Mouse (Mus musculus) midbrain, embryonic 11.5 days (tissue): ENCODE measurements around the gene Kif2c. TPM values are rescaled to one million over a fixed set of nuclear protein-coding genes. Genes with fewer than 3 reads are reported as not detected.

ENCODE experiments used
- ATAC-seq: fragments of 200-750 bp; cut with Nextera tagmentation; 2 replicates; pipeline ENCODE4 v1.8.0; 2017; ENCODE audit warnings: moderate TSS enrichment, moderate library complexity; ENCODE audit not compliant: low FRiP score
- DNase-seq: peaks from one replicate; pipeline ENCODE4 v3.0.0; 2015; ENCODE audit warnings: low spot score; ENCODE audit errors: missing footprints
- H3K27ac ChIP-seq: fragments of 300-500 bp; sonication (generic); 2 replicates; pipeline ENCODE4 v1.5.1; 2014; ENCODE audit warnings: low read depth, low read length
- H3K27me3 ChIP-seq: fragments of 300-500 bp; sonication (generic); 2 replicates; pipeline ENCODE4 v1.6.1; 2014; ENCODE audit warnings: mild to moderate bottlenecking, low read length, moderate library complexity, mixed read lengths; ENCODE audit not compliant: control insufficient read depth, insufficient read depth
- H3K36me3 ChIP-seq: fragments of 300-500 bp; sonication (generic); 2 replicates; pipeline ENCODE4 v1.6.1; 2014; ENCODE audit warnings: mild to moderate bottlenecking, low read length, moderate library complexity, mixed read lengths; ENCODE audit not compliant: control insufficient read depth, insufficient read depth
- H3K4me1 ChIP-seq: fragments of 300-500 bp; sonication (generic); 2 replicates; pipeline ENCODE4 v1.6.1; 2014; ENCODE audit warnings: low read length; ENCODE audit not compliant: control insufficient read depth, insufficient read depth
- H3K4me2 ChIP-seq: fragments of 300-500 bp; sonication (generic); 2 replicates; pipeline ENCODE4 v1.6.1; 2014; ENCODE audit warnings: mild to moderate bottlenecking, moderate library complexity
- H3K4me3 ChIP-seq: fragments of 300-500 bp; sonication (generic); 2 replicates; pipeline ENCODE4 v1.5.1; 2014; ENCODE audit warnings: low read depth, low read length
- H3K9ac ChIP-seq: fragments of 300-500 bp; sonication (generic); 2 replicates; pipeline ENCODE4 v1.6.1; 2014; ENCODE audit warnings: low read length
- H3K9me3 ChIP-seq: fragments of 300-500 bp; sonication (generic); 2 replicates; pipeline ENCODE4 v1.6.1; 2016; ENCODE audit warnings: low read length; ENCODE audit not compliant: control insufficient read depth
- WGBS: fragments of 180-500 bp; shearing (Covaris S2); extraction: QIAGEN DNeasy Blood & Tissue Kit; methylation state at CpG from one replicate; pipeline ENCODE4 v1.1.7; 2014; 5-methylcytosine and 5-hydroxymethylcytosine counted together
- polyA plus RNA-seq: library from polyadenylated mRNA; unstranded; fragments of >200 nt; fragmentation: Nextera tagmentation; extraction: Ambion mirVana; gene quantifications from 2 replicates; pipeline ENCODE4 v1.2.1, GENCODE M21; 2014

Gene Kif2c
- polyA plus RNA-seq, 1 experiment from 2014 or later = 103 TPM

GRCm38 (mm10) chr4:117218517-117219219, 36.2 kb upstream of the Kif2c start:
- Histone ChIP-seq H3K4me1 (no peaks in the 10 kb centered on the region), H3K4me2 (no peak overlapping the region), H3K9ac (no peak overlapping the region), H3K27me3 (no peaks in the 10 kb centered on the region), H3K9me3 (no peaks in the 10 kb centered on the region), H3K36me3 (no peaks in the 10 kb centered on the region), H3K4me3 (no peak overlapping the region), H3K27ac (no peak overlapping the region)
- WGBS = 36% methylated on average over 10 of the region's 10 CpGs
- DNase-seq (peak; percentile 89), ATAC-seq (0 out of 2 replicates have a peak, but pooled peaks have one; percentile 38)

- WGBS = 80% methylated on average over 5 of the region's 5 CpGs
- ATAC-seq (no peak), DNase-seq (peak; percentile 26)
- H3K4me3 ChIP-seq = no peak overlapping the region
- H3K4me2 ChIP-seq = no peak overlapping the region
- H3K4me1 ChIP-seq = no peaks in the 10 kb centered on the region
- no peaks in the 10 kb centered on the region for H3K9me3 ChIP-seq
- no peak overlapping the region for H3K27ac ChIP-seq
- H3K27me3 ChIP-seq = no peaks in the 10 kb centered on the region
- no peak overlapping the region for H3K9ac ChIP-seq
- no peaks in the 10 kb centered on the region for H3K36me3 ChIP-seq
Measured at GRCm38 (mm10) chr4:117217029-117217428, 34.6 kb upstream of the Kif2c start.

GRCm38 (mm10) chr4:117214250-117214649, 31.8 kb upstream of the Kif2c start:
- Histone ChIP-seq H3K27me3 (no peaks in the 10 kb centered on the region), H3K9ac (no peak overlapping the region), H3K9me3 (no peaks in the 10 kb centered on the region), H3K4me1 (no peaks in the 10 kb centered on the region), H3K4me3 (no peak overlapping the region), H3K4me2 (no peak overlapping the region), H3K36me3 (no peaks in the 10 kb centered on the region), H3K27ac (no peak overlapping the region)
- no peak for ATAC-seq
- peak; percentile 51 for DNase-seq
- WGBS = 67% methylated on average over 6 of the region's 6 CpGs

GRCm38 (mm10) chr4:117210147-117211074, 28.0 kb upstream of the Kif2c start:
- Histone ChIP-seq H3K36me3 (no peaks in the 10 kb centered on the region), H3K9me3 (no peaks in the 10 kb centered on the region), H3K27me3 (no peaks in the 10 kb centered on the region), H3K4me2 (no peak overlapping the region), H3K27ac (0 out of 2 replicates have a peak overlapping the region, but pooled peaks have one; percentile 35), H3K9ac (peak overlapping the region; percentile 30; the same call in 1 of the 2 replicates), H3K4me3 (no peak overlapping the region), H3K4me1 (no peaks in the 10 kb centered on the region)
- ATAC-seq (peak; percentile 77), DNase-seq (peak; percentile 98)
- 3% methylated on average over 20 of the region's 20 CpGs for WGBS

- no peak overlapping the region for H3K4me2 ChIP-seq
- H3K4me3 ChIP-seq = no peak overlapping the region
- H3K4me1 ChIP-seq = no peaks in the 10 kb centered on the region
- no peaks in the 10 kb centered on the region for H3K36me3 ChIP-seq
- 83% methylated on average over 6 of the region's 6 CpGs for WGBS
- no peak overlapping the region for H3K27ac ChIP-seq
- ATAC-seq = no peak
- no peaks in the 10 kb centered on the region for H3K9me3 ChIP-seq
- peak; percentile 65 for DNase-seq
- no peaks in the 10 kb centered on the region for H3K27me3 ChIP-seq
- H3K9ac ChIP-seq = no peak overlapping the region
Measured at GRCm38 (mm10) chr4:117209592-117209991, 27.2 kb upstream of the Kif2c start.

GRCm38 (mm10) chr4:117202992-117203354, 20.5 kb upstream of the Kif2c start:
- H3K4me2 ChIP-seq = no peak overlapping the region

GRCm38 (mm10) chr4:117202046-117202991, 19.9 kb upstream of the Kif2c start:
- H3K4me3 ChIP-seq = peak overlapping the region; percentile 24
- DNase-seq (peak; percentile 98), ATAC-seq (peak; percentile 83)
- no peaks in the 10 kb centered on the region for H3K9me3 ChIP-seq
- H3K9ac ChIP-seq = peak overlapping the region; percentile 64
- no peaks in the 10 kb centered on the region for H3K27me3 ChIP-seq
- peak overlapping the region; percentile 32; the same call in 1 of the 2 replicates for H3K27ac ChIP-seq
- H3K36me3 ChIP-seq = no peaks in the 10 kb centered on the region
- H3K4me2 ChIP-seq = peak overlapping the region; percentile 34
- no peaks in the 10 kb centered on the region for H3K4me1 ChIP-seq
- 1% methylated on average over 25 of the region's 25 CpGs for WGBS

More at GRCm38 (mm10) chr4:117202992-117203354, 20.5 kb upstream of the Kif2c start:
- DNase-seq (no peak), ATAC-seq (no peak; the same call in 1 of the 2 replicates)
- H3K27ac ChIP-seq = no peak overlapping the region
- no peak overlapping the region for H3K9ac ChIP-seq
- H3K36me3 ChIP-seq = no peaks in the 10 kb centered on the region
- WGBS = 65% methylated on average over 4 of the region's 4 CpGs
- H3K9me3 ChIP-seq = no peaks in the 10 kb centered on the region
- H3K27me3 ChIP-seq = no peaks in the 10 kb centered on the region
- no peaks in the 10 kb centered on the region for H3K4me1 ChIP-seq
- no peak overlapping the region for H3K4me3 ChIP-seq

GRCm38 (mm10) chr4:117191804-117192203, 9.4 kb upstream of the Kif2c start:
- Histone ChIP-seq H3K27ac (no peak overlapping the region), H3K4me2 (no peak overlapping the region), H3K4me3 (no peak overlapping the region), H3K4me1 (no peaks in the 10 kb centered on the region), H3K36me3 (no peaks in the 10 kb centered on the region), H3K9me3 (no peaks in the 10 kb centered on the region), H3K9ac (no peak overlapping the region), H3K27me3 (no peaks in the 10 kb centered on the region)
- 95% methylated on average over 14 of the region's 14 CpGs for WGBS
- DNase-seq (no peak), ATAC-seq (no peak)
